Mouse (Mus musculus) heart, postnatal 0 days (tissue): ENCODE measurements around the gene Zzef1.

Source experiments
- CTCF ChIP-seq: IDR thresholded peaks from 2 replicates; pipeline ENCODE4 v1.5.1; 2016; ENCODE audit warnings: antibody characterized with exemption, control low read depth, low read depth
- EP300 ChIP-seq: IDR thresholded peaks from 2 replicates; pipeline ENCODE4 v1.6.1; 2016; ENCODE audit warnings: antibody characterized with exemption, low read depth

DNA sequence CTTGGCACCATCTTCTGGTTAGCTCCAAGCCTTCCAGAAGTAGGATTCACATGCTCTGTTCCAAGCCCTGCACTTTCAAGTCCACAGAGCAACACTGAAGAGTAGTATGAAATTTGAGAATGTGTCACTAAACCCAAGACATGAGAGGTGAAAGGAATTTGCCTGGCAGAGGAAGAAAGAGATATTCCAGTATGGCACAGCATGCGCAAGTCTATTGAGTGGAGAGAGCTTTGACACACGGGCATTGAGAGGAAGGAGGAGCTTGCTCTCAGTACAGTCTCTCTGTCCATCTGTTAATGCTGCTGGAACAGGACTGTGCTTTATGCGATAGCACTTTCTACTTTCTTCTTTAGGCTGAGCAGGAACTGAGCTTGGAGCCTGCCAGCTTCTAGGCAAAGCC is 7.0 kb downstream of the Zzef1 start:
- TF ChIP-seq CTCF = no peak
- no peak for TF ChIP-seq EP300
